Mouse (Mus musculus): ENCODE measurements around the gene Maats1. TPM values are rescaled to one million over a fixed set of nuclear protein-coding genes. Genes with fewer than 3 reads are reported as not detected.

Maats1 gene
- polyA plus RNA-seq, 1 experiment from 2014 or later: 0.20 TPM

- Histone ChIP-seq H3K27me3 (ENCODE audit: control insufficient read depth, insufficient read depth, low read length) (no peaks in the 10 kb centered on the region), H3K4me2 (ENCODE audit: low read depth, severe bottlenecking) (no peak overlapping the region), H3K4me1 (ENCODE audit: control insufficient read depth, insufficient read depth, low read length) (peaks cover 2% of the 10 kb centered on the region; the same call in 1 of the 2 replicates), H3K36me3 (ENCODE audit: control insufficient read depth, insufficient read depth, low read length) (no peaks in the 10 kb centered on the region), H3K27ac (replicated peaks; ENCODE audit: low read depth, low read length) (no peak overlapping the region), H3K9ac (ENCODE audit: low read length) (no peak overlapping the region), H3K9me3 (ENCODE audit: control insufficient read depth, low read length) (no peaks in the 10 kb centered on the region), H3K4me3 (ENCODE audit: low read depth, low read length) (no peak overlapping the region)
- WGBS: 95% methylated on average over 3 of the region's 3 CpGs
- DNase-seq (ENCODE audit: low spot score) (no peak), ATAC-seq (ENCODE audit: insufficient number of reproducible peaks, low FRiP score, low TSS enrichment, low read depth) (no peak)
Observed at GRCm38 (mm10) chr16:38379926-38380325, 38.0 kb upstream of the Maats1 start.

- H3K9ac ChIP-seq (ENCODE audit: low read length): no peak overlapping the region
- no peaks in the 10 kb centered on the region for H3K27me3 ChIP-seq (ENCODE audit: control insufficient read depth, insufficient read depth, low read length)
- no peak overlapping the region for H3K27ac ChIP-seq (replicated peaks; ENCODE audit: low read depth, low read length)
- DNase-seq (ENCODE audit: low spot score) (no peak), ATAC-seq (ENCODE audit: insufficient number of reproducible peaks, low FRiP score, low TSS enrichment, low read depth) (no peak)
- no peak overlapping the region for H3K4me3 ChIP-seq (ENCODE audit: low read depth, low read length)
- no peak overlapping the region for H3K4me2 ChIP-seq (ENCODE audit: low read depth, severe bottlenecking)
- WGBS: 24% methylated on average over 3 of the region's 3 CpGs
- no peaks in the 10 kb centered on the region for H3K36me3 ChIP-seq (ENCODE audit: control insufficient read depth, insufficient read depth, low read length)
- no peaks in the 10 kb centered on the region for H3K9me3 ChIP-seq (ENCODE audit: control insufficient read depth, low read length)
- H3K4me1 ChIP-seq (ENCODE audit: control insufficient read depth, insufficient read depth, low read length): peaks cover 2% of the 10 kb centered on the region; the same call in 1 of the 2 replicates
Observed at GRCm38 (mm10) chr16:38379493-38379892, 37.5 kb upstream of the Maats1 start.

- H3K4me2 ChIP-seq (ENCODE audit: low read depth, severe bottlenecking): no peak overlapping the region
- no peak overlapping the region for H3K27ac ChIP-seq (replicated peaks; ENCODE audit: low read depth, low read length)
- no peak overlapping the region for H3K9ac ChIP-seq (ENCODE audit: low read length)
- no peak for ATAC-seq (ENCODE audit: insufficient number of reproducible peaks, low FRiP score, low TSS enrichment, low read depth)
- no peak overlapping the region for H3K4me3 ChIP-seq (ENCODE audit: low read depth, low read length)
- DNase-seq (ENCODE audit: low spot score): no peak
- no peaks in the 10 kb centered on the region for H3K9me3 ChIP-seq (ENCODE audit: control insufficient read depth, low read length)
- WGBS: 33% methylated on average over 6 of the region's 6 CpGs
- no peaks in the 10 kb centered on the region for H3K36me3 ChIP-seq (ENCODE audit: control insufficient read depth, insufficient read depth, low read length)
- H3K27me3 ChIP-seq (ENCODE audit: control insufficient read depth, insufficient read depth, low read length): no peaks in the 10 kb centered on the region
- H3K4me1 ChIP-seq (ENCODE audit: control insufficient read depth, insufficient read depth, low read length): peaks cover 2% of the 10 kb centered on the region; the same call in 1 of the 2 replicates
Observed at GRCm38 (mm10) chr16:38379088-38379487, 37.1 kb upstream of the Maats1 start.

GRCm38 (mm10) chr16:38378591-38378990 is 36.6 kb upstream of the Maats1 start:
- H3K27me3 ChIP-seq (ENCODE audit: control insufficient read depth, insufficient read depth, low read length): no peaks in the 10 kb centered on the region
- DNase-seq (ENCODE audit: low spot score) (no peak), ATAC-seq (ENCODE audit: insufficient number of reproducible peaks, low FRiP score, low TSS enrichment, low read depth) (0 out of 2 replicates have a peak, but pooled peaks have one; percentile 45)
- no peaks in the 10 kb centered on the region for H3K9me3 ChIP-seq (ENCODE audit: control insufficient read depth, low read length)
- no peaks in the 10 kb centered on the region for H3K36me3 ChIP-seq (ENCODE audit: control insufficient read depth, insufficient read depth, low read length)
- peaks cover 2% of the 10 kb centered on the region; the same call in 1 of the 2 replicates for H3K4me1 ChIP-seq (ENCODE audit: control insufficient read depth, insufficient read depth, low read length)
- H3K4me2 ChIP-seq (ENCODE audit: low read depth, severe bottlenecking): no peak overlapping the region
- H3K27ac ChIP-seq (replicated peaks; ENCODE audit: low read depth, low read length): no peak overlapping the region
- H3K4me3 ChIP-seq (ENCODE audit: low read depth, low read length): no peak overlapping the region
- no peak overlapping the region for H3K9ac ChIP-seq (ENCODE audit: low read length)
- WGBS: 58% methylated on average over 6 of the region's 6 CpGs

GRCm38 (mm10) chr16:38377546-38377945 is 35.6 kb upstream of the Maats1 start:
- no peak for ATAC-seq (ENCODE audit: insufficient number of reproducible peaks, low FRiP score, low TSS enrichment, low read depth)
- Histone ChIP-seq H3K4me1 (ENCODE audit: control insufficient read depth, insufficient read depth, low read length) (peaks cover 2% of the 10 kb centered on the region; the same call in 1 of the 2 replicates), H3K36me3 (ENCODE audit: control insufficient read depth, insufficient read depth, low read length) (no peaks in the 10 kb centered on the region), H3K27me3 (ENCODE audit: control insufficient read depth, insufficient read depth, low read length) (no peaks in the 10 kb centered on the region), H3K27ac (replicated peaks; ENCODE audit: low read depth, low read length) (no peak overlapping the region), H3K4me3 (ENCODE audit: low read depth, low read length) (no peak overlapping the region), H3K4me2 (ENCODE audit: low read depth, severe bottlenecking) (no peak overlapping the region), H3K9ac (ENCODE audit: low read length) (no peak overlapping the region), H3K9me3 (ENCODE audit: control insufficient read depth, low read length) (no peaks in the 10 kb centered on the region)
- 78% methylated on average over 6 of the region's 6 CpGs for WGBS
- DNase-seq (ENCODE audit: low spot score): no peak

- Histone ChIP-seq H3K9me3 (ENCODE audit: control insufficient read depth, low read length) (no peaks in the 10 kb centered on the region), H3K4me2 (ENCODE audit: low read depth, severe bottlenecking) (peak overlapping the region; percentile 20), H3K4me3 (ENCODE audit: low read depth, low read length) (no peak overlapping the region), H3K9ac (ENCODE audit: low read length) (peak overlapping the region; percentile 28), H3K4me1 (ENCODE audit: control insufficient read depth, insufficient read depth, low read length) (peaks cover 2% of the 10 kb centered on the region; the same call in 1 of the 2 replicates), H3K36me3 (ENCODE audit: control insufficient read depth, insufficient read depth, low read length) (no peaks in the 10 kb centered on the region), H3K27ac (replicated peaks; ENCODE audit: low read depth, low read length) (peak overlapping the region; percentile 14; the same call in 1 of the 2 replicates), H3K27me3 (ENCODE audit: control insufficient read depth, insufficient read depth, low read length) (no peaks in the 10 kb centered on the region)
- DNase-seq (ENCODE audit: low spot score) (no peak), ATAC-seq (ENCODE audit: insufficient number of reproducible peaks, low FRiP score, low TSS enrichment, low read depth) (no peak)
- 62% methylated on average over 8 of the region's 8 CpGs for WGBS
Observed at GRCm38 (mm10) chr16:38376841-38377249, 34.9 kb upstream of the Maats1 start.

GRCm38 (mm10) chr16:38376163-38376840 is 34.4 kb upstream of the Maats1 start:
- Histone ChIP-seq H3K4me3 (ENCODE audit: low read depth, low read length) (no peak overlapping the region), H3K27ac (replicated peaks; ENCODE audit: low read depth, low read length) (no peak overlapping the region; the same call in 1 of the 2 replicates), H3K9me3 (ENCODE audit: control insufficient read depth, low read length) (no peaks in the 10 kb centered on the region), H3K9ac (ENCODE audit: low read length) (peak overlapping the region; percentile 28), H3K4me2 (ENCODE audit: low read depth, severe bottlenecking) (peak overlapping the region; percentile 20), H3K27me3 (ENCODE audit: control insufficient read depth, insufficient read depth, low read length) (no peaks in the 10 kb centered on the region), H3K4me1 (ENCODE audit: control insufficient read depth, insufficient read depth, low read length) (peaks cover 2% of the 10 kb centered on the region; the same call in 1 of the 2 replicates), H3K36me3 (ENCODE audit: control insufficient read depth, insufficient read depth, low read length) (no peaks in the 10 kb centered on the region)
- WGBS: 40% methylated on average over 16 of the region's 17 CpGs
- DNase-seq (ENCODE audit: low spot score): peak; percentile 57
- ATAC-seq (ENCODE audit: insufficient number of reproducible peaks, low FRiP score, low TSS enrichment, low read depth): peak; percentile 72; the same call in 1 of the 2 replicates

GRCm38 (mm10) chr16:38375182-38375581 is 33.2 kb upstream of the Maats1 start:
- Histone ChIP-seq H3K4me2 (ENCODE audit: low read depth, severe bottlenecking) (no peak overlapping the region), H3K27ac (replicated peaks; ENCODE audit: low read depth, low read length) (no peak overlapping the region), H3K4me3 (ENCODE audit: low read depth, low read length) (no peak overlapping the region), H3K4me1 (ENCODE audit: control insufficient read depth, insufficient read depth, low read length) (peaks cover 2% of the 10 kb centered on the region; the same call in 1 of the 2 replicates), H3K9me3 (ENCODE audit: control insufficient read depth, low read length) (no peaks in the 10 kb centered on the region), H3K36me3 (ENCODE audit: control insufficient read depth, insufficient read depth, low read length) (no peaks in the 10 kb centered on the region), H3K27me3 (ENCODE audit: control insufficient read depth, insufficient read depth, low read length) (no peaks in the 10 kb centered on the region), H3K9ac (ENCODE audit: low read length) (no peak overlapping the region)
- DNase-seq (ENCODE audit: low spot score) (no peak), ATAC-seq (ENCODE audit: insufficient number of reproducible peaks, low FRiP score, low TSS enrichment, low read depth) (no peak)
- 85% methylated on average over 7 of the region's 7 CpGs for WGBS
